ENCODE assay signal across 12 mouse cellular contexts in the genomic region with DNA sequence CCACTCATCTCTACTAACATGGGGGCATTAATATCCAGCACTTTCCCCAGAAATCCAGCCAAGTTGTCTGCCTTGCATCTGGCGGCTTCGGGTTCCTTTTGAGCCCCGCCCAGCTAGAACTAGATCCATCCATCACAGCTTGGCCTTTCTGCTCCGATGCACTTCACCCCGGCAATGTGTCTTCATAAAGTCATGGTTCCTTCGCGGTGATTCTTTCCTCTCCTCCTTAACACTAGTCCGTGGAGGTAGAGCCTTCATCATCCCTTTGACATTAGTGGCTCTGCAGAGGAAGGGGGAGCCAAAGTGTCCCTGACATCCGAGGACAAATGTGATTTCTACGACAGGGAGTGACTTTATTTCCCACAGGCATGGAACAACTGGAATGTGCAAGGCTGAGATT. TPM values are rescaled to one million over a fixed set of nuclear protein-coding genes. Genes with fewer than 3 reads are reported as not detected.
"Had no signal": no experiment of that assay in that cellular context is flagged by ENCODE, and none has a peak within 500 bp of the region (broad histone marks: within the 10 kb centered on the region; RNA-seq: fewer than 3 reads in every experiment).

No protein-coding gene starts in this region.

- H3K4me3 ChIP-seq: limb, embryonic 15.5 days; liver, embryonic 12.5 days; midbrain, embryonic 12.5 days; neural tube, embryonic 12.5 days had no signal

- DNase-seq: kidney, adult 8-10 months; kidney, postnatal 36 days; layer of hippocampus, postnatal 36 days; lung, embryonic 14.5 days; lung, postnatal 4 days; right cerebral cortex, postnatal 14 days; thymus, postnatal 4 days had no signal

- ATAC-seq: liver, embryonic 12.5 days had no signal

- H3K4me1 ChIP-seq: liver, embryonic 12.5 days had no signal

- H3K27me3 ChIP-seq: neural tube, embryonic 12.5 days had no signal

- H3K4me2 ChIP-seq: limb, embryonic 15.5 days; liver, embryonic 12.5 days; lung, embryonic 14.5 days; midbrain, embryonic 12.5 days; neural tube, embryonic 12.5 days had no signal

- H3K27ac ChIP-seq: limb, embryonic 15.5 days; liver, embryonic 12.5 days; midbrain, embryonic 12.5 days; neural tube, embryonic 12.5 days had no signal

- H3K9ac ChIP-seq: limb, embryonic 15.5 days; liver, embryonic 12.5 days; lung, embryonic 14.5 days; midbrain, embryonic 12.5 days; neural tube, embryonic 12.5 days had no signal

- H3K9me3 ChIP-seq: limb, embryonic 15.5 days; liver, embryonic 12.5 days; midbrain, embryonic 12.5 days; neural tube, embryonic 12.5 days had no signal

- H3K36me3 ChIP-seq: limb, embryonic 15.5 days; liver, embryonic 12.5 days; midbrain, embryonic 12.5 days; neural tube, embryonic 12.5 days had no signal

RNA-seq across cellular contexts. Expression of a gene that starts 46.1 kb away (rescaled TPM):
- polyA plus RNA-seq: limb, embryonic 11.5 days; liver, embryonic 12.5 days; lung, embryonic 14.5 days had no signal
